Mouse (Mus musculus): ENCODE results near the gene Sspn.

DNA sequence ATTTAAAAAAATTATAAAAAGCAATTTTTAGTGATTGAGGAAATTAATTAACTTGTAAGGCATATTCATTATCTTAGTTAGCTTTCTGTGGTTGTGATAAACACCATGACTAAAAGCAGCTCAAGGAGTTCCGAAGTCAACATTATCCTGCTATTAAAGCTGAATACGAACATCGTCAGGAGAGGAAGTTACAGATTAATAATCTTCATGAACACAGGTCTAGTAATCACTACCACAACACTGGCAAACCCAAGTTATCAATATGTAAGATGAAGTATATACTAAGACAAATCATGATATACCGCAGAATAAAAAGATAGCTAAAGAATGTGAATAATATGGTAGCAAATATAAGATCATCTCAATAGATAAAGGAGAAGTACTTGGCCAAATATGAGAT lies 50.9 kb downstream of the Sspn start:
- TF ChIP-seq HCFC1 (IDR thresholded peaks at IDR 0.05; ENCODE audit: borderline replicate concordance, insufficient read depth, low read length) (no peak), ZNF384 (IDR thresholded peaks at IDR 0.05; ENCODE audit: low read depth, low read length) (no peak), ZC3H11A (IDR thresholded peaks at IDR 0.05; ENCODE audit: borderline replicate concordance, low read depth, low read length) (no peak)
